Mouse (Mus musculus) heart, embryonic 11.5 days (tissue): Measurements from ENCODE around the gene Zfp593. TPM values are rescaled to one million over a fixed set of nuclear protein-coding genes. Genes with fewer than 3 reads are reported as not detected.
A peak's percentile ranks its signal among the peaks of the same experiment; 100 is the strongest.
"Not testable (repeated sequence)": the region's sequence is repeated elsewhere in the genome, so short reads cannot be mapped to it uniquely, and the experiment has no call there.

Experiments
- ATAC-seq: fragments of 200-750 bp; cut with Nextera tagmentation; replicated peaks from 2 replicates; pipeline ENCODE4 v1.8.0; 2017; ENCODE audit warnings: moderate library complexity; ENCODE audit not compliant: insufficient number of reproducible peaks, low FRiP score, low TSS enrichment
- H3K27ac ChIP-seq: fragments of 300-500 bp; sonication (generic); 2 replicates; pipeline ENCODE4 v1.5.1; 2014; ENCODE audit warnings: mild to moderate bottlenecking, low read depth, low read length
- H3K27me3 ChIP-seq: fragments of 300-500 bp; sonication (generic); 2 replicates; pipeline ENCODE4 v1.6.1; 2014; ENCODE audit warnings: mild to moderate bottlenecking, low read length, mixed read lengths; ENCODE audit not compliant: control insufficient read depth, insufficient read depth
- H3K36me3 ChIP-seq: fragments of 300-500 bp; sonication (generic); 2 replicates; pipeline ENCODE4 v1.6.1; 2014; ENCODE audit warnings: mild to moderate bottlenecking, low read length, moderate library complexity, mixed read lengths; ENCODE audit not compliant: control insufficient read depth, insufficient read depth
- H3K4me1 ChIP-seq: fragments of 300-500 bp; sonication (generic); 2 replicates; pipeline ENCODE4 v1.6.1; 2014; ENCODE audit warnings: low read length; ENCODE audit not compliant: control insufficient read depth, insufficient read depth
- H3K4me2 ChIP-seq: fragments of 300-500 bp; sonication (generic); 2 replicates; pipeline ENCODE4 v1.6.1; 2014; ENCODE audit warnings: mild to moderate bottlenecking, moderate library complexity
- H3K4me3 ChIP-seq: fragments of 300-500 bp; sonication (generic); 2 replicates; pipeline ENCODE4 v1.5.1; 2014; ENCODE audit warnings: low read depth, low read length
- H3K9ac ChIP-seq: fragments of 300-500 bp; sonication (generic); 2 replicates; pipeline ENCODE4 v1.6.1; 2014; ENCODE audit warnings: mild to moderate bottlenecking, low read depth, low read length, moderate library complexity
- H3K9me3 ChIP-seq: fragments of 300-500 bp; sonication (generic); replicated peaks from 2 replicates; pipeline ENCODE4 v1.6.1; 2016; ENCODE audit warnings: low read length; ENCODE audit not compliant: control insufficient read depth
- WGBS: fragments of 180-500 bp; shearing (Covaris S2); extraction: QIAGEN DNeasy Blood & Tissue Kit; methylation state at CpG from one replicate; pipeline ENCODE4 v1.1.7; 2014; ENCODE audit not compliant: insufficient replicate concordance; 5-methylcytosine and 5-hydroxymethylcytosine counted together
- polyA plus RNA-seq: library from polyadenylated mRNA; unstranded; fragments of >200 nt; fragmentation: Nextera tagmentation; extraction: Ambion mirVana; gene quantifications from 2 replicates; pipeline ENCODE4 v1.2.1, GENCODE M21; 2014

Gene Zfp593
- polyA plus RNA-seq, 1 experiment from 2014 or later, result 11.5 TPM

GRCm38 (mm10) chr4:134286226-134287167, 41.1 kb upstream of the Zfp593 start:
- peaks cover 25% of the 10 kb centered on the region for H3K4me1 ChIP-seq
- peak; percentile 29 for ATAC-seq
- H3K4me3 ChIP-seq, result peak overlapping the region; percentile 99
- no peaks in the 10 kb centered on the region for H3K27me3 ChIP-seq
- H3K4me2 ChIP-seq, result peak overlapping the region; percentile 72
- WGBS, result 2% methylated on average over 58 of the region's 59 CpGs
- H3K9me3 ChIP-seq, result no peaks in the 10 kb centered on the region
- H3K36me3 ChIP-seq, result peaks cover 11% of the 10 kb centered on the region
- H3K9ac ChIP-seq, result peak overlapping the region; percentile 98
- peak overlapping the region; percentile 100 for H3K27ac ChIP-seq

GRCm38 (mm10) chr4:134284942-134285341, 39.5 kb upstream of the Zfp593 start:
- Histone ChIP-seq H3K27me3 (no peaks in the 10 kb centered on the region), H3K27ac (no peak overlapping the region), H3K4me1 (peaks cover 25% of the 10 kb centered on the region), H3K4me3 (no peak overlapping the region), H3K9me3 (no peaks in the 10 kb centered on the region), H3K9ac (no peak overlapping the region), H3K36me3 (peaks cover 15% of the 10 kb centered on the region), H3K4me2 (peak overlapping the region; percentile 72)
- WGBS, result 58% methylated on average over 2 of the region's 2 CpGs
- no peak for ATAC-seq

- Histone ChIP-seq H3K4me2 (peak overlapping the region; percentile 55), H3K9me3 (no peaks in the 10 kb centered on the region), H3K9ac (peak overlapping the region; percentile 46), H3K4me1 (peaks cover 6% of the 10 kb centered on the region; the same call in 1 of the 2 replicates), H3K27me3 (no peaks in the 10 kb centered on the region), H3K36me3 (peaks cover 6% of the 10 kb centered on the region), H3K4me3 (peak overlapping the region; percentile 11), H3K27ac (peak overlapping the region; percentile 46)
- ATAC-seq, result peak; percentile 68
- 2% methylated on average over 14 of the region's 14 CpGs for WGBS
Observed at GRCm38 (mm10) chr4:134273417-134274345, 28.3 kb upstream of the Zfp593 start.

GRCm38 (mm10) chr4:134272731-134273416, 27.5 kb upstream of the Zfp593 start:
- Histone ChIP-seq H3K9me3 (no peaks in the 10 kb centered on the region), H3K27me3 (no peaks in the 10 kb centered on the region), H3K36me3 (no peaks in the 10 kb centered on the region), H3K27ac (peak overlapping the region; percentile 35; the same call in 1 of the 2 replicates), H3K4me3 (peak overlapping the region; percentile 11), H3K4me1 (peaks cover 6% of the 10 kb centered on the region; the same call in 1 of the 2 replicates), H3K9ac (peak overlapping the region; percentile 56), H3K4me2 (peak overlapping the region; percentile 55)
- no peak for ATAC-seq
- 28% methylated on average over 12 of the region's 13 CpGs for WGBS

GRCm38 (mm10) chr4:134271979-134272378, 26.6 kb upstream of the Zfp593 start:
- ATAC-seq, result no peak
- no peaks in the 10 kb centered on the region for H3K9me3 ChIP-seq
- H3K27ac ChIP-seq, result no peak overlapping the region
- no peaks in the 10 kb centered on the region for H3K36me3 ChIP-seq
- H3K4me2 ChIP-seq, result no peak overlapping the region
- no peaks in the 10 kb centered on the region for H3K27me3 ChIP-seq
- peaks cover 6% of the 10 kb centered on the region; the same call in 1 of the 2 replicates for H3K4me1 ChIP-seq
- 81% methylated on average over 7 of the region's 7 CpGs for WGBS
- H3K4me3 ChIP-seq, result no peak overlapping the region
- no peak overlapping the region for H3K9ac ChIP-seq

GRCm38 (mm10) chr4:134269622-134270021, 24.2 kb upstream of the Zfp593 start:
- ATAC-seq, H3K4me2 ChIP-seq, H3K4me1 ChIP-seq, H3K9ac ChIP-seq, H3K27me3 ChIP-seq, H3K4me3 ChIP-seq, H3K36me3 ChIP-seq, H3K9me3 ChIP-seq, H3K27ac ChIP-seq: not testable (repeated sequence)

GRCm38 (mm10) chr4:134268102-134268655, 22.8 kb upstream of the Zfp593 start:
- Histone ChIP-seq H3K4me1 (peaks cover 4% of the 10 kb centered on the region; the same call in 1 of the 2 replicates), H3K9me3 (no peaks in the 10 kb centered on the region), H3K4me2 (no peak overlapping the region), H3K9ac (no peak overlapping the region), H3K36me3 (no peaks in the 10 kb centered on the region), H3K4me3 (no peak overlapping the region), H3K27me3 (no peaks in the 10 kb centered on the region), H3K27ac (no peak overlapping the region)
- no peak for ATAC-seq
- WGBS, result 79% methylated on average over 19 of the region's 19 CpGs
